Mouse (Mus musculus): ENCODE data around the gene Lgals12.

Lgals12 gene

GRCm38 (mm10) chr19:7583101-7583500, 23.9 kb downstream of the Lgals12 start:
- no peak for DNase-seq (ENCODE audit: low spot score)

GRCm38 (mm10) chr19:7581042-7581441, 26.0 kb downstream of the Lgals12 start:
- DNase-seq (ENCODE audit: low spot score): no peak

GRCm38 (mm10) chr19:7577710-7578109, 29.3 kb downstream of the Lgals12 start:
- DNase-seq (ENCODE audit: low spot score): no peak

GRCm38 (mm10) chr19:7576180-7576579, 30.8 kb downstream of the Lgals12 start:
- DNase-seq (ENCODE audit: low spot score): no peak

GRCm38 (mm10) chr19:7569650-7570049, 37.3 kb downstream of the Lgals12 start:
- DNase-seq (ENCODE audit: low spot score): no peak

GRCm38 (mm10) chr19:7568364-7568763, 38.6 kb downstream of the Lgals12 start:
- DNase-seq (ENCODE audit: low spot score): no peak

- no peak for DNase-seq (ENCODE audit: low spot score)
These were observed 40.2 kb downstream of the Lgals12 start for GRCm38 (mm10) chr19:7566826-7567225.

GRCm38 (mm10) chr19:7564457-7564856, 42.5 kb downstream of the Lgals12 start:
- DNase-seq (ENCODE audit: low spot score): no peak

- no peak for DNase-seq (ENCODE audit: low spot score)
These were observed 43.3 kb downstream of the Lgals12 start for GRCm38 (mm10) chr19:7563676-7564075.

- no peak for DNase-seq (ENCODE audit: low spot score)
These were observed 44.3 kb downstream of the Lgals12 start for GRCm38 (mm10) chr19:7562601-7563129.

- DNase-seq (ENCODE audit: low spot score): no peak
These were observed 45.5 kb downstream of the Lgals12 start for GRCm38 (mm10) chr19:7561456-7561855.

GRCm38 (mm10) chr19:7559986-7560385, 47.0 kb downstream of the Lgals12 start:
- DNase-seq (ENCODE audit: low spot score): no peak

GRCm38 (mm10) chr19:7558675-7559074, 48.3 kb downstream of the Lgals12 start:
- no peak for DNase-seq (ENCODE audit: low spot score)

- DNase-seq (ENCODE audit: low spot score): no peak
These were observed 49.1 kb downstream of the Lgals12 start for GRCm38 (mm10) chr19:7557844-7558243.

- peak; percentile 17 for DNase-seq (ENCODE audit: low spot score)
These were observed 49.6 kb downstream of the Lgals12 start, which contains the start of gene Pla2g16 for GRCm38 (mm10) chr19:7557328-7557822. Gene Pla2g16 (plus strand): TSS chr19:7557459.

GRCm38 (mm10) chr19:7556641-7557040, 50.4 kb downstream of the Lgals12 start:
- no peak for DNase-seq (ENCODE audit: low spot score)

GRCm38 (mm10) chr19:7554881-7555280, 52.1 kb downstream of the Lgals12 start:
- DNase-seq (ENCODE audit: low spot score): no peak

GRCm38 (mm10) chr19:7553441-7553840, 53.6 kb downstream of the Lgals12 start:
- DNase-seq (ENCODE audit: low spot score): no peak

- no peak for DNase-seq (ENCODE audit: low spot score)
These were observed 54.7 kb downstream of the Lgals12 start for GRCm38 (mm10) chr19:7552301-7552673.

- no peak for DNase-seq (ENCODE audit: low spot score)
These were observed 55.3 kb downstream of the Lgals12 start for GRCm38 (mm10) chr19:7551550-7552300.

GRCm38 (mm10) chr19:7548924-7549323, 58.1 kb downstream of the Lgals12 start:
- no peak for DNase-seq (ENCODE audit: low spot score)

Data from urinary bladder, postnatal 10 days (tissue).